Mouse (Mus musculus): ENCODE results near the gene 1810009A15Rik. TPM values are rescaled to one million over a fixed set of nuclear protein-coding genes. Genes with fewer than 3 reads are reported as not detected.
A peak's percentile ranks its signal among the peaks of the same experiment; 100 is the strongest.

1810009A15Rik gene
- total RNA-seq, 1 experiment: 214 TPM

DNA sequence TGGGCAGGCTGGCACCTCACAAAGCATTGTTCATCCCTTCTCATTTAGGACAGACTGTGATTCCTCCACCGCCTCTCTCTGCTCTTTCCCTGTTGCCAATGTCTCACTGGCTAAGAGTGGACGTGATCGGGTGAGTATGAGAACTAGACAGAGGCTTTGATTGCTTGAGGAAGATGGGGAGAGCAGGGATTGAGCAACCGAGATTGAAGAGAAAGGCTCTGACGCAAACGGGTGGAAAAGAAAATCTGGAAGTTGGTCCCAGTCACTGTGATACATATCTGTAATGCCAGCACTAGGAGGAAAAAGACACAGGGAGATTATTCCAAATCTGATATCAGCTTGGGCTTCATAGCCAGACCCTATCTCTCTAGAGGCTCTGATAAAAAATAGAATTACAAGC is 45.7 kb upstream of the 1810009A15Rik start:
- Histone ChIP-seq H3K27ac (ENCODE audit: insufficient read depth, low read depth, low read length, poor library complexity, severe bottlenecking) (no peak overlapping the region), H3K9me3 (ENCODE audit: control insufficient read depth, insufficient read depth, low read depth, low read length) (no peaks in the 10 kb centered on the region), H3K4me1 (ENCODE audit: control insufficient read depth in 2 of 2, insufficient read depth in 2 of 2, low read length in 2 of 2, poor library complexity in 1 of 2) (peaks cover 2 to 18% of the 10 kb centered on the region in 2 experiments; a peak in 3 of 4 replicates), H3K36me3 (ENCODE audit: control insufficient read depth, insufficient read depth, low read length, poor library complexity, severe bottlenecking) (peaks cover 8% of the 10 kb centered on the region; the same call in 1 of the 2 replicates), H3K9ac (ENCODE audit: insufficient read depth, low read depth, low read length, poor library complexity, severe bottlenecking) (no peak overlapping the region), H3K4me3 (ENCODE audit: insufficient read depth in 1 of 2, low read depth in 1 of 2, low read length in 2 of 2, poor library complexity in 1 of 2, severe bottlenecking in 1 of 2) (no peak overlapping the region)
- in situ Hi-C loops (cut with MboI; ENCODE audit: low sequenced_read_pairs in 2 of 2, unreplicated experiment in 2 of 2): no loop called here
- DNase-seq (ENCODE audit: low read depth, low spot score): no peak
- TF ChIP-seq CHD2 (IDR thresholded peaks at IDR 0.05; ENCODE audit: low read depth, low read length): no peak
- no peak for TF ChIP-seq ZC3H11A (IDR thresholded peaks at IDR 0.05; ENCODE audit: borderline replicate concordance, low read depth, low read length)
- TF ChIP-seq ZNF384 (IDR thresholded peaks at IDR 0.05; ENCODE audit: low read depth, low read length): no peak
- no peak for TF ChIP-seq MAFK (IDR thresholded peaks at IDR 0.05; ENCODE audit: insufficient read depth, low read depth, low read length)
- TF ChIP-seq HCFC1 (IDR thresholded peaks at IDR 0.05; ENCODE audit: borderline replicate concordance, insufficient read depth, low read length): no peak

DNA sequence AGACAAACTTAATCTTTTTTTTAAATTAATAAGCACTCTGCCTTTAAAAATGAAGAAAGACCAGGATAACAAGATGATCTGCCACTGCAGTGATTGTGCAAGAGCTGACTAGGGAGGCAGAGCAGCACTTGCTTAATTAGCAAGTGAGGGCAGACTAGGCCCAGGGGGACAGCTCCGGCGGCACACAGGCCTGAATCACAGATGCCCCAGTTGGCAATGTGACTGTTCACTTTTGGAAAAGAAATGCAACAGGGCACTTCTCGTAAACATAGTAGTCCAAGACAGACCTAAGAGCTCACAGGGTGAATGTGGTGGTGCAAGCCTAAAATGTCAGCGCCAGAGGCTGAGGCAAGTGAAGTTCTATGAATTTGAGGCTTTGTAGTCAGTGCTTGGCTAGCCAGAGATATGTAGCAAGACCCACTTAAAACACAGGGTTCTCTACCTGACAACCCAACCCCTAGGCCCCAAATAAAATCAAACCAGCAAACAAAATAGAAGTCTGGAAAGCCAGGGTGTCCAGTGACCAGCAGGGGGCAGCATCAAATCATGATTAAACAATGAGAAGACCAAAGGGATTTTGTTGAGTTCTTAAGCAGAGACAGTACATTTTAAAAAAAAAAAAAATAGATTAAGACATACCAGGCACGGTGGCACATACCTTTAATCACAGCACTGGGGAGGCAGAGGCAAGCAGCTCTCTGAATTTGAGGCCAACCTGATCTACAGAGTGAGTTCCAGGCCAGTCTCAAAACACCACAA is 44.1 kb upstream of the 1810009A15Rik start:
- Histone ChIP-seq H3K9me3 (ENCODE audit: control insufficient read depth, insufficient read depth, low read depth, low read length) (no peaks in the 10 kb centered on the region), H3K27ac (ENCODE audit: insufficient read depth, low read depth, low read length, poor library complexity, severe bottlenecking) (no peak overlapping the region), H3K9ac (ENCODE audit: insufficient read depth, low read depth, low read length, poor library complexity, severe bottlenecking) (no peak overlapping the region), H3K4me3 (ENCODE audit: insufficient read depth in 1 of 2, low read depth in 1 of 2, low read length in 2 of 2, poor library complexity in 1 of 2, severe bottlenecking in 1 of 2) (no peak overlapping the region), H3K36me3 (ENCODE audit: control insufficient read depth, insufficient read depth, low read length, poor library complexity, severe bottlenecking) (peaks cover 8% of the 10 kb centered on the region; the same call in 1 of the 2 replicates), H3K4me1 (ENCODE audit: control insufficient read depth in 2 of 2, insufficient read depth in 2 of 2, low read length in 2 of 2, poor library complexity in 1 of 2) (peaks cover 0 to 18% of the 10 kb centered on the region in 2 experiments; a peak in 2 of 4 replicates)
- in situ Hi-C loops (cut with MboI; ENCODE audit: low sequenced_read_pairs in 2 of 2, unreplicated experiment in 2 of 2): no loop called here
- DNase-seq (ENCODE audit: low read depth, low spot score): peak; percentile 76
- TF ChIP-seq ZC3H11A (IDR thresholded peaks at IDR 0.05; ENCODE audit: borderline replicate concordance, low read depth, low read length) (no peak), ZNF384 (IDR thresholded peaks at IDR 0.05; ENCODE audit: low read depth, low read length) (peak; percentile 71)

DNA sequence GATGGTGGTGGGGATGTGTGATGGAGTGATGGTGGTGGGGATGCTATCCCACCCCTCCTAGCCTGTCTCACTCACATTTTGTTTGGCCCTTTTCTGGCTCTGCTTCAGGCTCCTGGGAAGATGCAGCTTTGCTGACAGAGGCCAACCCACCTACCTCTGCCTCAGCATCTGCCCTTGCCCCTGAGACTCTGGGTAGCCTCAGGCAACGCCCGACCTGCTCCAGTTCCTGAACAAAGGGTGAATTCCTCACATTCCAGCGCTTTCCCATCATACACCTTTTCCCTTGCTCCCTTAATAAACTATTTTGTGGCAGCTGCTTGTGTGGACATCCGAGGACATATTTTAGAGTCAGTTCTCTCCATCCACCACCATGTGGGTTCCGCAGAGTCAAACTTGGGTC is 40.3 kb upstream of the 1810009A15Rik start:
- H3K9ac ChIP-seq (ENCODE audit: insufficient read depth, low read depth, low read length, poor library complexity, severe bottlenecking): no peak overlapping the region
- DNase-seq (ENCODE audit: low read depth, low spot score): no peak
- H3K9me3 ChIP-seq (ENCODE audit: control insufficient read depth, insufficient read depth, low read depth, low read length): no peaks in the 10 kb centered on the region
- H3K27ac ChIP-seq (ENCODE audit: insufficient read depth, low read depth, low read length, poor library complexity, severe bottlenecking): no peak overlapping the region
- in situ Hi-C loops (cut with MboI; ENCODE audit: low sequenced_read_pairs in 2 of 2, unreplicated experiment in 2 of 2): no loop called here
- H3K4me3 ChIP-seq (ENCODE audit: insufficient read depth in 1 of 2, low read depth in 1 of 2, low read length in 2 of 2, poor library complexity in 1 of 2, severe bottlenecking in 1 of 2): no peak overlapping the region
- peaks cover 5 to 18% of the 10 kb centered on the region in 2 experiments; a peak in 2 of 4 replicates for H3K4me1 ChIP-seq (ENCODE audit: control insufficient read depth in 2 of 2, insufficient read depth in 2 of 2, low read length in 2 of 2, poor library complexity in 1 of 2)
- H3K36me3 ChIP-seq (ENCODE audit: control insufficient read depth, insufficient read depth, low read length, poor library complexity, severe bottlenecking): peaks cover 8% of the 10 kb centered on the region; the same call in 1 of the 2 replicates
- no peak for TF ChIP-seq MAFK (IDR thresholded peaks at IDR 0.05; ENCODE audit: insufficient read depth, low read depth, low read length)
- TF ChIP-seq ZC3H11A (IDR thresholded peaks at IDR 0.05; ENCODE audit: borderline replicate concordance, low read depth, low read length): no peak
- no peak for TF ChIP-seq CHD2 (IDR thresholded peaks at IDR 0.05; ENCODE audit: low read depth, low read length)
- no peak for TF ChIP-seq HCFC1 (IDR thresholded peaks at IDR 0.05; ENCODE audit: borderline replicate concordance, insufficient read depth, low read length)
- TF ChIP-seq ZNF384 (IDR thresholded peaks at IDR 0.05; ENCODE audit: low read depth, low read length): no peak

DNA sequence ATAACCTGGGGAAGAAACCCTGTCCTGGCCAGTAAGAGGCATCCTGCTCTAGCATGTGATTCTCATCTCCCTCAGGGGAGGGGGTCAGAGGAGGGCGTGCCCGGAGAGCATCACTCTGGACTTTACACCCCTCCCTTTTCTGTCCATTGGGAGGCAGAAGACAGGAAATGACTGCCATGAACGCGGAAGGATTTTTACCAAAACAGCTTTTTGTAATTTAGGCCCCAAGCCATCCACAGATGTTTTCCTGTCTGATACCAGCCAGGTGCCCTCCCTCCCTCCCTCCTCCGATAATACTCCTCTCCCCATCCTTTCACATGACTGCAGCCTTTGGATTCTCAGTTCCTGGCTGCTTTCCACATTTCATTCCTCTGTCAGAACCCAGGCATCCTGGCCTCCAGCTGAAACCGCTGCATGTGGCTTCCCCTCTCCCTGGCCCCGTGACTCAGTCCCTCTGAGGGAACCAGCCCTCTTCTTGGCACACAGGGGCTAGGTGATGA is 38.2 kb upstream of the 1810009A15Rik start, which contains the start of gene Lrrn4cl:
Lrrn4cl (plus strand) TSS at position 367 of the 500 bp plus-strand sequence.
- Histone ChIP-seq H3K4me1 (ENCODE audit: control insufficient read depth in 2 of 2, insufficient read depth in 2 of 2, low read length in 2 of 2, poor library complexity in 1 of 2) (peaks cover 5 to 18% of the 10 kb centered on the region in 2 experiments; a peak in 2 of 4 replicates), H3K4me3 (ENCODE audit: insufficient read depth in 1 of 2, low read depth in 1 of 2, low read length in 2 of 2, poor library complexity in 1 of 2, severe bottlenecking in 1 of 2) (peak within 1 kb of the TSS; percentile 29 to 48), H3K27ac (ENCODE audit: insufficient read depth, low read depth, low read length, poor library complexity, severe bottlenecking) (peak within 1 kb of the TSS; percentile 36; the same call in 1 of the 2 replicates), H3K36me3 (ENCODE audit: control insufficient read depth, insufficient read depth, low read length, poor library complexity, severe bottlenecking) (peaks cover 8% of the 10 kb centered on the region; the same call in 1 of the 2 replicates), H3K9ac (ENCODE audit: insufficient read depth, low read depth, low read length, poor library complexity, severe bottlenecking) (peak within 1 kb of the TSS; percentile 17), H3K9me3 (ENCODE audit: control insufficient read depth, insufficient read depth, low read depth, low read length) (no peaks in the 10 kb centered on the region)
- DNase-seq (ENCODE audit: low read depth, low spot score): no peak
- TF ChIP-seq ZC3H11A (IDR thresholded peaks at IDR 0.05; ENCODE audit: borderline replicate concordance, low read depth, low read length) (no peak), MAFK (IDR thresholded peaks at IDR 0.05; ENCODE audit: insufficient read depth, low read depth, low read length) (no peak), CHD2 (IDR thresholded peaks at IDR 0.05; ENCODE audit: low read depth, low read length) (no peak), ZNF384 (IDR thresholded peaks at IDR 0.05; ENCODE audit: low read depth, low read length) (no peak), HCFC1 (IDR thresholded peaks at IDR 0.05; ENCODE audit: borderline replicate concordance, insufficient read depth, low read length) (no peak)
- in situ Hi-C loops (cut with MboI; ENCODE audit: low sequenced_read_pairs in 2 of 2, unreplicated experiment in 2 of 2): loop anchor here (10.0 to 25.0 kb wide), 2 partner anchors 237 to 244 kb away; partner anchors contain the start of gene Scgb1a1 (in 1 of the 2)

All from ES-E14 (cell line).